Mouse (Mus musculus) hindbrain, embryonic 14.5 days (tissue): ENCODE results near the gene Stt3a. TPM values are rescaled to one million over a fixed set of nuclear protein-coding genes. Genes with fewer than 3 reads are reported as not detected.

Source experiments
- ATAC-seq: fragments of 200-750 bp; cut with Nextera tagmentation; 2 replicates; pipeline ENCODE4 v1.8.0; 2017; ENCODE audit warnings: moderate number of reproducible peaks, mild to moderate bottlenecking, moderate TSS enrichment, moderate library complexity; ENCODE audit not compliant: low FRiP score
- DNase-seq: peaks from one replicate; pipeline ENCODE4 v3.0.0-alpha.2; 2015; ENCODE audit warnings: low spot score
- H3K27ac ChIP-seq: fragments of 300-500 bp; sonication (generic); 2 replicates; pipeline ENCODE4 v1.5.1; 2014; ENCODE audit warnings: mild to moderate bottlenecking, moderate library complexity
- H3K27me3 ChIP-seq: fragments of 300-500 bp; sonication (generic); 2 replicates; pipeline ENCODE4 v1.6.1; 2014; ENCODE audit warnings: mild to moderate bottlenecking, low read length, mixed read lengths; ENCODE audit not compliant: control insufficient read depth, insufficient read depth
- H3K36me3 ChIP-seq: fragments of 300-500 bp; sonication (generic); replicated peaks from 2 replicates; pipeline ENCODE4 v1.6.1; 2014; ENCODE audit not compliant: control insufficient read depth, insufficient read depth
- H3K4me1 ChIP-seq: fragments of 300-500 bp; sonication (generic); replicated peaks from 2 replicates; pipeline ENCODE4 v1.6.1; 2014; ENCODE audit warnings: antibody characterized with exemption, low read length, mixed read lengths; ENCODE audit not compliant: control insufficient read depth, insufficient read depth
- H3K4me2 ChIP-seq: fragments of 300-500 bp; sonication (generic); replicated peaks from 2 replicates; pipeline ENCODE4 v1.6.1; 2014; ENCODE audit warnings: mild to moderate bottlenecking, moderate library complexity
- H3K4me3 ChIP-seq: fragments of 300-500 bp; sonication (generic); replicated peaks from 2 replicates; pipeline ENCODE4 v1.5.1; 2014; ENCODE audit warnings: mild to moderate bottlenecking, low read length
- H3K9ac ChIP-seq: fragments of 300-500 bp; sonication (generic); 2 replicates; pipeline ENCODE4 v1.6.1; 2014
- H3K9me3 ChIP-seq: fragments of 300-500 bp; sonication (generic); 2 replicates; pipeline ENCODE4 v1.6.1; 2016; ENCODE audit warnings: low read length; ENCODE audit not compliant: control insufficient read depth
- WGBS: fragments of 180-500 bp; shearing (Covaris S2); extraction: QIAGEN DNeasy Blood & Tissue Kit; methylation state at CpG from one replicate; pipeline ENCODE4 v1.1.7; 2014; 5-methylcytosine and 5-hydroxymethylcytosine counted together
- polyA plus RNA-seq: library from polyadenylated mRNA; unstranded; fragments of >200 nt; fragmentation: Nextera tagmentation; extraction: Ambion mirVana; gene quantifications from 2 replicates; pipeline ENCODE4 v1.2.1, GENCODE M21; 2014

Stt3a gene
- polyA plus RNA-seq, 1 experiment from 2014 or later = 79.8 TPM

GRCm38 (mm10) chr9:36727034-36727755 lies 40.3 kb downstream of the Stt3a start, which contains the start of gene Chek1:
Chek1 (minus strand) TSS chr9:36727065.
- Histone ChIP-seq H3K9ac (peak within 1 kb of the TSS; percentile 60), H3K9me3 (no peaks in the 10 kb centered on the region), H3K4me1 (peaks cover 13% of the 10 kb centered on the region), H3K27ac (peak within 1 kb of the TSS; percentile 80), H3K36me3 (peaks cover 17% of the 10 kb centered on the region), H3K4me3 (peak within 1 kb of the TSS; percentile 63), H3K4me2 (peak within 1 kb of the TSS; percentile 96), H3K27me3 (no peaks in the 10 kb centered on the region)
- DNase-seq (no peak), ATAC-seq (no peak)
- WGBS = 10% methylated on average over 12 of the region's 12 CpGs

- Histone ChIP-seq H3K4me3 (peak overlapping the region; percentile 63), H3K27me3 (no peaks in the 10 kb centered on the region), H3K9me3 (no peaks in the 10 kb centered on the region), H3K4me2 (peak overlapping the region; percentile 96), H3K9ac (peak overlapping the region; percentile 60), H3K27ac (peak overlapping the region; percentile 80), H3K36me3 (peaks cover 19% of the 10 kb centered on the region), H3K4me1 (peaks cover 13% of the 10 kb centered on the region)
- under 1% methylated on average over 53 of the region's 53 CpGs for WGBS
- ATAC-seq = peak; percentile 97
- DNase-seq = peak; percentile 96
Observed at GRCm38 (mm10) chr9:36726131-36727033, 41.1 kb downstream of the Stt3a start.

- Histone ChIP-seq H3K4me2 (no peak overlapping the region), H3K4me3 (no peak overlapping the region), H3K9ac (no peak overlapping the region), H3K27me3 (no peaks in the 10 kb centered on the region), H3K36me3 (peaks cover 24% of the 10 kb centered on the region), H3K27ac (no peak overlapping the region), H3K4me1 (no peaks in the 10 kb centered on the region), H3K9me3 (no peaks in the 10 kb centered on the region)
- DNase-seq (no peak), ATAC-seq (no peak)
- 79% methylated on average over 3 of the region's 3 CpGs for WGBS
Observed at GRCm38 (mm10) chr9:36716624-36717023, 50.9 kb downstream of the Stt3a start.

- Histone ChIP-seq H3K9me3 (no peaks in the 10 kb centered on the region), H3K4me3 (no peak overlapping the region), H3K4me1 (no peaks in the 10 kb centered on the region), H3K4me2 (no peak overlapping the region), H3K27ac (no peak overlapping the region), H3K27me3 (no peaks in the 10 kb centered on the region), H3K36me3 (peaks cover 10% of the 10 kb centered on the region; the same call in 1 of the 2 replicates), H3K9ac (no peak overlapping the region)
- ATAC-seq (no peak), DNase-seq (no peak)
- 95% methylated on average over 6 of the region's 6 CpGs for WGBS
Observed at GRCm38 (mm10) chr9:36707304-36707703, 60.2 kb downstream of the Stt3a start.

GRCm38 (mm10) chr9:36705923-36706322 lies 61.6 kb downstream of the Stt3a start:
- no peak for ATAC-seq
- no peak for DNase-seq
- Histone ChIP-seq H3K4me2 (no peak overlapping the region), H3K36me3 (peaks cover 7% of the 10 kb centered on the region; the same call in 1 of the 2 replicates), H3K27ac (no peak overlapping the region), H3K27me3 (no peaks in the 10 kb centered on the region), H3K9ac (no peak overlapping the region), H3K4me1 (no peaks in the 10 kb centered on the region), H3K4me3 (no peak overlapping the region), H3K9me3 (no peaks in the 10 kb centered on the region)
- 93% methylated on average over 3 of the region's 3 CpGs for WGBS

GRCm38 (mm10) chr9:36694276-36694675 lies 73.2 kb downstream of the Stt3a start:
- DNase-seq = no peak
- 92% methylated on average over 10 of the region's 10 CpGs for WGBS

GRCm38 (mm10) chr9:36692920-36693319 lies 74.6 kb downstream of the Stt3a start, which contains the start of gene Acrv1:
Acrv1 (plus strand) TSS chr9:36693220.
- no peaks in the 10 kb centered on the region for H3K27me3 ChIP-seq
- ATAC-seq (no peak), DNase-seq (no peak)
- H3K4me2 ChIP-seq = no peak within 1 kb of the TSS
- no peaks in the 10 kb centered on the region for H3K4me1 ChIP-seq
- H3K9me3 ChIP-seq = no peaks in the 10 kb centered on the region
- H3K27ac ChIP-seq = no peak within 1 kb of the TSS
- WGBS = 85% methylated on average over 1 of the region's 1 CpGs
- no peak within 1 kb of the TSS for H3K9ac ChIP-seq
- H3K36me3 ChIP-seq = no peaks in the 10 kb centered on the region
- no peak within 1 kb of the TSS for H3K4me3 ChIP-seq

More at GRCm38 (mm10) chr9:36694276-36694675, 73.2 kb downstream of the Stt3a start:
- Histone ChIP-seq H3K9ac (no peak overlapping the region), H3K27me3 (no peaks in the 10 kb centered on the region), H3K27ac (no peak overlapping the region), H3K36me3 (no peaks in the 10 kb centered on the region), H3K4me2 (no peak overlapping the region), H3K4me3 (no peak overlapping the region), H3K4me1 (no peaks in the 10 kb centered on the region), H3K9me3 (no peaks in the 10 kb centered on the region)
- ATAC-seq = no peak

GRCm38 (mm10) chr9:36687329-36687728 lies 80.2 kb downstream of the Stt3a start:
- DNase-seq = no peak
- Histone ChIP-seq H3K9me3 (no peaks in the 10 kb centered on the region), H3K9ac (no peak overlapping the region), H3K4me1 (no peaks in the 10 kb centered on the region), H3K36me3 (no peaks in the 10 kb centered on the region), H3K4me2 (no peak overlapping the region), H3K27ac (no peak overlapping the region), H3K27me3 (no peaks in the 10 kb centered on the region), H3K4me3 (no peak overlapping the region)
- ATAC-seq = no peak

- no peak overlapping the region for H3K9ac ChIP-seq
- H3K27me3 ChIP-seq = no peaks in the 10 kb centered on the region
- 76% methylated on average over 2 of the region's 2 CpGs for WGBS
- ATAC-seq (no peak), DNase-seq (no peak)
- no peak overlapping the region for H3K4me2 ChIP-seq
- no peak overlapping the region for H3K27ac ChIP-seq
- no peaks in the 10 kb centered on the region for H3K36me3 ChIP-seq
- no peaks in the 10 kb centered on the region for H3K4me1 ChIP-seq
- H3K4me3 ChIP-seq = no peak overlapping the region
- no peaks in the 10 kb centered on the region for H3K9me3 ChIP-seq
Observed at GRCm38 (mm10) chr9:36681424-36681823, 86.1 kb downstream of the Stt3a start.
